In the genomic region with DNA sequence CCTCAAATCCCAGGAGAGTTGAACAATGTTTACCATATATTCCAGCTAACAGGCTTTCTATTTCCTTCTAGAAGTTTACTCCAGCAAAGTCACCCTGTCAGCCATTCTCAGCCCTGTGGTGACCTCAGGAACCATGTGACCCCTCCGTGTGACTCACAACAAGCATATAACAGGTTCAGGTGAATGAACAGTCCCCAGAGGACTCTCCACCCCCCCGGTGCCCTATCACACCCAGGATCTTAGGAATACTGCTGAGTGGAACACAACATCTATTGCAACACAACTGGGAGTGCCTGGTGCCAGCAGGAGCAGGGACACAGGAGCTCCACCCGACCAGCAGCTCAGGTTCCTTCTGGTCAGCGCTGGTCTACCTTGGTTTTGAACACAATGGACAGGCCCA, we compare ENCODE assay signal across 22 mouse cellular contexts. TPM values are rescaled to one million over a fixed set of nuclear protein-coding genes. Genes with fewer than 3 reads are reported as not detected.
"Had no signal": no experiment of that assay in that cellular context is flagged by ENCODE, and none has a peak within 500 bp of the region (broad histone marks: within the 10 kb centered on the region; RNA-seq: fewer than 3 reads in every experiment).

No protein-coding gene starts in this region.

- DNase-seq: kidney, adult 11 months; kidney, adult 8-10 months; kidney, postnatal 10 days; kidney, postnatal 36 days; left cerebral cortex, postnatal 4 days; lung, adult 18-20 months; retina, postnatal 1 day; right cerebral cortex, postnatal 4 days; thymus, adult 2 months; thymus, postnatal 25 days had no signal

- H3K9ac ChIP-seq: kidney, embryonic 15.5 days; limb, embryonic 12.5 days; limb, embryonic 15.5 days; liver, embryonic 14.5 days; midbrain, embryonic 13.5 days; neural tube, embryonic 13.5 days had no signal

- ATAC-seq: midbrain, embryonic 13.5 days; midbrain, embryonic 16.5 days had no signal

- H3K9me3 ChIP-seq: kidney, embryonic 15.5 days; limb, embryonic 12.5 days; limb, embryonic 15.5 days; megakaryocyte, embryonic 14.5 days; midbrain, embryonic 10.5 days; midbrain, embryonic 13.5 days; neural tube, embryonic 13.5 days had no signal

- H3K4me3 ChIP-seq: kidney, embryonic 15.5 days; limb, embryonic 12.5 days; limb, embryonic 15.5 days; megakaryocyte, embryonic 14.5 days; midbrain, embryonic 10.5 days; midbrain, embryonic 13.5 days; myocyte; neural tube, embryonic 13.5 days had no signal

- H3K27ac ChIP-seq: kidney, embryonic 15.5 days; limb, embryonic 12.5 days; limb, embryonic 15.5 days; liver, embryonic 14.5 days; midbrain, embryonic 10.5 days; midbrain, embryonic 13.5 days; neural tube, embryonic 13.5 days had no signal

- H3K27me3 ChIP-seq: kidney, embryonic 15.5 days; limb, embryonic 12.5 days; limb, embryonic 15.5 days; megakaryocyte, embryonic 14.5 days; midbrain, embryonic 13.5 days; neural tube, embryonic 13.5 days had no signal

- H3K4me1 ChIP-seq: kidney, embryonic 15.5 days; limb, embryonic 12.5 days; limb, embryonic 15.5 days; midbrain, embryonic 10.5 days; midbrain, embryonic 13.5 days; neural tube, embryonic 13.5 days had no signal

- H3K36me3 ChIP-seq: kidney, embryonic 15.5 days; limb, embryonic 12.5 days; limb, embryonic 15.5 days; midbrain, embryonic 10.5 days; midbrain, embryonic 13.5 days; neural tube, embryonic 13.5 days had no signal

- H3K4me2 ChIP-seq: kidney, embryonic 15.5 days; limb, embryonic 12.5 days; limb, embryonic 15.5 days; midbrain, embryonic 13.5 days; neural tube, embryonic 13.5 days had no signal

RNA-seq across cellular contexts. Expression of a gene that starts 28.8 kb away (rescaled TPM):
- total RNA-seq: layer of hippocampus, postnatal 10 days; left cerebral cortex, postnatal 14 days; left cerebral cortex, postnatal 4 days had no signal
- polyA plus RNA-seq: kidney, embryonic 15.5 days; limb, embryonic 12.5 days; midbrain, embryonic 10.5 days; midbrain, embryonic 13.5 days; midbrain, embryonic 16.5 days; myocyte; neural tube, embryonic 13.5 days had no signal

RNA-seq across cellular contexts. Expression of a gene that starts 28.8 kb away (rescaled TPM):
- polyA plus RNA-seq: midbrain, embryonic 10.5 days; myocyte had no signal

RNA-seq across cellular contexts. Expression of a gene that starts 39.1 kb away (rescaled TPM):
- polyA plus RNA-seq: myocyte had no signal
